Mouse (Mus musculus) forebrain, embryonic 13.5 days (tissue): ENCODE data around the gene Dnajc11. TPM values are rescaled to one million over a fixed set of nuclear protein-coding genes. Genes with fewer than 3 reads are reported as not detected.

ENCODE experiments used
- ATAC-seq: fragments of 200-750 bp; cut with Nextera tagmentation; 2 replicates; pipeline ENCODE4 v1.8.0; 2017
- H3K27ac ChIP-seq: fragments of 300-500 bp; sonication (generic); 2 replicates; pipeline ENCODE4 v1.5.1; 2015; ENCODE audit warnings: inconsistent platforms, mild to moderate bottlenecking, moderate library complexity
- H3K27me3 ChIP-seq: fragments of 300-500 bp; sonication (generic); 2 replicates; pipeline ENCODE4 v1.6.1; 2015; ENCODE audit warnings: mild to moderate bottlenecking, inconsistent platforms
- H3K36me3 ChIP-seq: fragments of 300-500 bp; sonication (generic); 2 replicates; pipeline ENCODE4 v1.6.1; 2015; ENCODE audit warnings: mild to moderate bottlenecking, inconsistent platforms; ENCODE audit not compliant: poor library complexity, severe bottlenecking
- H3K4me1 ChIP-seq: fragments of 300-500 bp; sonication (generic); 2 replicates; pipeline ENCODE4 v1.6.1; 2015; ENCODE audit warnings: inconsistent platforms
- H3K4me2 ChIP-seq: fragments of 300-500 bp; sonication (generic); 2 replicates; pipeline ENCODE4 v1.6.1; 2015; ENCODE audit warnings: inconsistent platforms, mild to moderate bottlenecking, moderate library complexity
- H3K4me3 ChIP-seq: fragments of 300-500 bp; sonication (generic); 2 replicates; pipeline ENCODE4 v1.5.1; 2015; ENCODE audit warnings: mild to moderate bottlenecking, inconsistent platforms
- H3K9ac ChIP-seq: fragments of 300-500 bp; sonication (generic); 2 replicates; pipeline ENCODE4 v1.6.1; 2015; ENCODE audit warnings: mild to moderate bottlenecking, inconsistent platforms
- H3K9me3 ChIP-seq: fragments of 300-500 bp; sonication (generic); replicated peaks from 2 replicates; pipeline ENCODE4 v1.6.1; 2016; ENCODE audit warnings: inconsistent platforms
- WGBS: fragments of 180-500 bp; shearing (Covaris S2); methylation state at CpG from one replicate; pipeline ENCODE4 v1.1.7; 2015; 5-methylcytosine and 5-hydroxymethylcytosine counted together
- polyA plus RNA-seq: library from polyadenylated mRNA; unstranded; fragments of >200 nt; fragmentation: Nextera tagmentation; extraction: Ambion mirVana; gene quantifications from 2 replicates; pipeline ENCODE4 v1.2.1, GENCODE M21; 2015

Gene Dnajc11
- polyA plus RNA-seq, 1 experiment from 2014 or later: 77.0 TPM

DNA sequence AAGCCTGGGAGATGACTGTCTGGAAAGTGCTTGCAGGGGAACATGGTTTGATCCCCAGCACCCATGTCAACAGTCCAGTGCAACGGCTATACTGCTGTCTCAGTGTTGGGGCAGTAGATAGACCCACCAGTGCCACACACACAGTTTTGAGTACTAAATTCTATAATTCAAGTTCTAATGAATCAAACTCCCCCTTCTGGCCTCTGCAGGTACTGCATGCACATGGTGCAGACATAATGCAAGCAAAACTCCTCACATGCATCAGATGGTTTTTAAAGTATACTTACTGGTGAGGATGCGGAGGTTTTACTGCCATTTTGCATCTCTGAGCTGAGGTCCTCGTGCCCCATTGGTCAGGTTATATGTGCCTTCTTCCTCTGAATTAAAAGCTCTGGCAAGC is 42.0 kb downstream of the Dnajc11 start:
- Histone ChIP-seq H3K4me3 (no peak overlapping the region), H3K4me2 (no peak overlapping the region), H3K27ac (no peak overlapping the region), H3K9ac (no peak overlapping the region), H3K27me3 (no peaks in the 10 kb centered on the region), H3K9me3 (no peaks in the 10 kb centered on the region; the same call in 1 of the 2 replicates), H3K4me1 (no peaks in the 10 kb centered on the region), H3K36me3 (peaks cover 75% of the 10 kb centered on the region)
- no peak for ATAC-seq
- 95% methylated on average over 3 of the region's 3 CpGs for WGBS

GRCm38 (mm10) chr4:151977748-151978147 is 44.3 kb downstream of the Dnajc11 start:
- Histone ChIP-seq H3K4me3 (no peak overlapping the region), H3K36me3 (peaks cover 77% of the 10 kb centered on the region), H3K27me3 (no peaks in the 10 kb centered on the region), H3K4me2 (no peak overlapping the region), H3K9me3 (no peaks in the 10 kb centered on the region; the same call in 1 of the 2 replicates), H3K9ac (no peak overlapping the region), H3K4me1 (no peaks in the 10 kb centered on the region), H3K27ac (no peak overlapping the region)
- WGBS: 44% methylated on average over 10 of the region's 10 CpGs
- ATAC-seq: peak; percentile 11; the same call in 1 of the 2 replicates

GRCm38 (mm10) chr4:151980699-151981098 is 47.2 kb downstream of the Dnajc11 start:
- 84% methylated on average over 8 of the region's 8 CpGs for WGBS
- no peak overlapping the region for H3K4me3 ChIP-seq
- no peak overlapping the region for H3K4me2 ChIP-seq
- no peaks in the 10 kb centered on the region for H3K27me3 ChIP-seq
- ATAC-seq: no peak
- H3K36me3 ChIP-seq: peaks cover 74% of the 10 kb centered on the region
- no peak overlapping the region for H3K27ac ChIP-seq
- H3K4me1 ChIP-seq: no peaks in the 10 kb centered on the region
- H3K9ac ChIP-seq: no peak overlapping the region
- H3K9me3 ChIP-seq: no peaks in the 10 kb centered on the region

GRCm38 (mm10) chr4:151981363-151981762 is 47.9 kb downstream of the Dnajc11 start:
- WGBS: 7% methylated on average over 5 of the region's 5 CpGs
- H3K4me3 ChIP-seq: no peak overlapping the region
- H3K4me1 ChIP-seq: peaks cover 6% of the 10 kb centered on the region; the same call in 1 of the 2 replicates
- H3K27ac ChIP-seq: no peak overlapping the region
- H3K4me2 ChIP-seq: no peak overlapping the region
- peaks cover 73% of the 10 kb centered on the region for H3K36me3 ChIP-seq
- H3K9me3 ChIP-seq: no peaks in the 10 kb centered on the region
- no peaks in the 10 kb centered on the region for H3K27me3 ChIP-seq
- peak; percentile 81 for ATAC-seq
- H3K9ac ChIP-seq: no peak overlapping the region

DNA sequence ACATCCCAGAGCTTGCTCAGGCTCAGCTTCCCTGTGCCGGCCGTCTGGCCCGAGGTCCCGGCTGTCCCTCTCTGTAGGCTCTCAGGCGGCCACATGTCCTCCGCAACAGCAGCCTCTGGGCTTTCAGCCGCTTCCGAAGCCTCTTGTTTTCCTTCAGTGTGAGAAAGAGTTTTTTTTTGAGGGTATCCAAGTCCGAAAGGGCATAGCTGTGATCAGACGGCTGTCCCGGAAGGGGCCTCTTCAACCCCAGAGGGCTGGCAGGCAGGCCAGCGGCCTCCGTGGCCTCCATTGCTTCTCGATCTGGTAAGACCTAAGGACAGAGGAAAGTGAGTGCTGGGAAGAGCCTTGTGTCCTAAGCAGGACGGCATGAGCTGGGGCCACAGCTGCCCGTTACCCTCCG is 49.6 kb downstream of the Dnajc11 start:
- Histone ChIP-seq H3K9ac (no peak overlapping the region), H3K36me3 (peaks cover 64% of the 10 kb centered on the region), H3K9me3 (no peaks in the 10 kb centered on the region), H3K27ac (no peak overlapping the region), H3K4me2 (no peak overlapping the region), H3K27me3 (no peaks in the 10 kb centered on the region), H3K4me3 (no peak overlapping the region), H3K4me1 (peaks cover 23% of the 10 kb centered on the region)
- ATAC-seq: no peak
- 67% methylated on average over 17 of the region's 17 CpGs for WGBS

- H3K9ac ChIP-seq: no peak overlapping the region
- H3K4me1 ChIP-seq: peaks cover 26% of the 10 kb centered on the region
- H3K36me3 ChIP-seq: peaks cover 61% of the 10 kb centered on the region
- no peak overlapping the region for H3K4me2 ChIP-seq
- H3K27me3 ChIP-seq: no peaks in the 10 kb centered on the region
- H3K9me3 ChIP-seq: no peaks in the 10 kb centered on the region
- ATAC-seq: no peak
- WGBS: 31% methylated on average over 8 of the region's 9 CpGs
- H3K4me3 ChIP-seq: no peak overlapping the region
- no peak overlapping the region for H3K27ac ChIP-seq
Observed at GRCm38 (mm10) chr4:151983560-151983959, 50.1 kb downstream of the Dnajc11 start.

DNA sequence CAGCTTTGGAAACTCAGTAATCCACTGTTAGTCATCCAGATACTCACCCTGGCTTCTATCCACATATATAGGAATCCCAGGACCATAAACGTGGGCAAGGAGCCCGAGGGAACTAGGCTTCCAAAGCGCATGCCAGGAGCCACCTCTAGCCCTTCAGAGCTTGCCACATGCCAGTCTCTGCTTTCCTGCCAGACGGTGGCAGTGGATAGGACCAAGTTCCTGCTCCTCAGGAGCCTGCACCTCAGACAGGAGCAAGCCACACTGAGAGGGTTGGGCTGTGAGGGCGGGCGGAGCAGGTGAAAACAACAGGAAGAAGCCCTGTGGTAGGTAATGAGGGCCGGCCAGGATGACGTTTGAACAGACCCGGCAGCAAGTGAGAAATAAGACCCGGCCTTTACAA is 52.4 kb downstream of the Dnajc11 start:
- Histone ChIP-seq H3K36me3 (peaks cover 54% of the 10 kb centered on the region), H3K27me3 (no peaks in the 10 kb centered on the region), H3K27ac (no peak overlapping the region), H3K9me3 (no peaks in the 10 kb centered on the region), H3K4me2 (peak overlapping the region; percentile 7; the same call in 1 of the 2 replicates), H3K4me1 (peaks cover 31% of the 10 kb centered on the region), H3K4me3 (no peak overlapping the region), H3K9ac (0 out of 2 replicates have a peak overlapping the region, but pooled peaks have one; percentile 8)
- WGBS: 45% methylated on average over 10 of the region's 10 CpGs
- no peak for ATAC-seq

- H3K4me3 ChIP-seq: no peak overlapping the region
- no peak overlapping the region for H3K27ac ChIP-seq
- ATAC-seq: no peak
- peaks cover 31% of the 10 kb centered on the region for H3K4me1 ChIP-seq
- H3K27me3 ChIP-seq: no peaks in the 10 kb centered on the region
- no peaks in the 10 kb centered on the region for H3K9me3 ChIP-seq
- 77% methylated on average over 8 of the region's 8 CpGs for WGBS
- H3K36me3 ChIP-seq: peaks cover 58% of the 10 kb centered on the region
- no peak overlapping the region for H3K9ac ChIP-seq
- H3K4me2 ChIP-seq: no peak overlapping the region
Observed at GRCm38 (mm10) chr4:151986650-151987049, 53.2 kb downstream of the Dnajc11 start.

- Histone ChIP-seq H3K9me3 (no peaks in the 10 kb centered on the region), H3K4me1 (peaks cover 31% of the 10 kb centered on the region), H3K4me2 (peak overlapping the region; percentile 77), H3K4me3 (peak overlapping the region; percentile 92), H3K27me3 (no peaks in the 10 kb centered on the region), H3K9ac (peak overlapping the region; percentile 98), H3K36me3 (peaks cover 55% of the 10 kb centered on the region), H3K27ac (peak overlapping the region; percentile 82; the same call in 1 of the 2 replicates)
- ATAC-seq: no peak
- 27% methylated on average over 10 of the region's 10 CpGs for WGBS
Observed at GRCm38 (mm10) chr4:151988014-151988341, 54.5 kb downstream of the Dnajc11 start.

DNA sequence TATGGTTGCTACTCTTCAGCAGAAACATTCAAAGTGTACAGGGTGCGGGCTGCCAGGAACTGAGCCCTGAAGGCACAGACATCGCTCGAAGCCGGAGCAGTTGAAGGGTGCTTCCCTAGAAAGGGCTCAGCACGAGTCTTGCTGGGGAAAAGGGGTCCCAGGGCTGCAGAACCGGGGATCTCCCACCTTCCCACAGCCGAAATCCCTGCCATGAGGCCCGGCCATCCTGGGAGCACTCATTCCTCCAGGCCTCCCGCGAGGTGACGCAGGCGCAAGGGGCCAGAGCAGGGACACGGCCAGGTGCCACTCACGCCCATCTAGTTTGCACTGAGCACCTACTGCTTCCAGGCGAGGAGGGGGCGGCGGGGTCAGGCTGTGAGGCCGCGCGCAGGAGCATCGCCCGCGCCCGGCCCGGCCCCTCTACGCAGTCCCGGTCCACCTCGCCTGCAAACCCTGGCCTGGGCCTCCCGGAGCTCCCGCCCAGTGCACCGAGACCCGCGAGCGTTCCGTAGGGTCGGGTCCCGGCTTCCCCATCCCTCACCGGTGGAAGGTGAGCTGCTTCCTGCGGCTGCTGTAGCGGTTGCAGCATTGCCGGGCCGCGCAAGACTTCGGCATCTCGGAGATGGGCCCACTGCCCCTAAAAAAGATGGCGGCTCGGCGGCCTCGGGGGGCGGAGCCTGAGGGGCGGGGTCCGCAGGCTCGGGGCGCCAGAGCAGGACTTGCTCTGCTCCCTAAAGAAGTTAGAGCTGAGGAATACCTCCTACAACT is 55.0 kb downstream of the Dnajc11 start, which contains the start of gene Thap3:
TSS of gene Thap3 (minus strand) at position 656 of the 768 bp plus-strand sequence.
- Histone ChIP-seq H3K27ac (peak within 1 kb of the TSS; percentile 82), H3K4me2 (peak within 1 kb of the TSS; percentile 77), H3K9me3 (no peaks in the 10 kb centered on the region), H3K4me3 (peak within 1 kb of the TSS; percentile 92), H3K27me3 (no peaks in the 10 kb centered on the region), H3K4me1 (peaks cover 36% of the 10 kb centered on the region), H3K9ac (peak within 1 kb of the TSS; percentile 98), H3K36me3 (peaks cover 50% of the 10 kb centered on the region)
- under 1% methylated on average over 54 of the region's 54 CpGs for WGBS
- peak; percentile 86 for ATAC-seq

DNA sequence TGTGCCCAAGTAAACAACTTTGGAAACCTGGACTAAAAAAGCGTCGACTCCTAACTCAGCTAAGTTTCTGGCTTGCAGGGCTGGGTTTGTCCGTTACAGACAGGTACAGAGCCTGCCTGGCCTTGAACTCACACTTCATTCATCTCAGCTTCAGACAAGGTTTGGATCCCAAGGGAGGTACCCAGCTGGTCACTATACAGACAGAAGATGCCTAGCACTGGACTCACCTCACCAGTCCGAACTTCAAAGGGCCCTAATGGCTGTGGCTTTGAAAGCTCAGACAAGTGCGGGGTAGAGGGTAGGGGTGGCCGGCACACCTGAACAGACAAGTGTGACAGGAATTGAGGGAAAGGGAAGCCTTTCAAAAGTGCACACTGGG is 55.6 kb downstream of the Dnajc11 start:
- peak overlapping the region; percentile 77 for H3K4me2 ChIP-seq
- peaks cover 41% of the 10 kb centered on the region for H3K4me1 ChIP-seq
- peak overlapping the region; percentile 82; the same call in 1 of the 2 replicates for H3K27ac ChIP-seq
- H3K4me3 ChIP-seq: peak overlapping the region; percentile 92
- no peaks in the 10 kb centered on the region for H3K9me3 ChIP-seq
- H3K36me3 ChIP-seq: peaks cover 44% of the 10 kb centered on the region
- peak overlapping the region; percentile 98; the same call in 1 of the 2 replicates for H3K9ac ChIP-seq
- peak; percentile 28; the same call in 1 of the 2 replicates for ATAC-seq
- WGBS: 29% methylated on average over 6 of the region's 6 CpGs
- H3K27me3 ChIP-seq: no peaks in the 10 kb centered on the region

GRCm38 (mm10) chr4:151992091-151992490 is 58.6 kb downstream of the Dnajc11 start:
- no peak overlapping the region for H3K27ac ChIP-seq
- H3K9me3 ChIP-seq: no peaks in the 10 kb centered on the region
- peaks cover 32% of the 10 kb centered on the region for H3K36me3 ChIP-seq
- H3K9ac ChIP-seq: no peak overlapping the region
- 89% methylated on average over 9 of the region's 9 CpGs for WGBS
- H3K27me3 ChIP-seq: no peaks in the 10 kb centered on the region
- H3K4me3 ChIP-seq: no peak overlapping the region
- ATAC-seq: no peak
- no peak overlapping the region for H3K4me2 ChIP-seq
- H3K4me1 ChIP-seq: peaks cover 36% of the 10 kb centered on the region
